In genomic region chr14:93516679-93517078, GRCm38 (mm10) we compare ENCODE assay signal across 27 mouse cellular contexts.
"Had no signal": no experiment of that assay in that cellular context is flagged by ENCODE, and none has a peak within 500 bp of the region (broad histone marks: within the 10 kb centered on the region; RNA-seq: fewer than 3 reads in every experiment).

No protein-coding gene starts in this region.

- H3K4me2 ChIP-seq: heart, embryonic 11.5 days; heart, embryonic 13.5 days; heart, embryonic 15.5 days; hindbrain, embryonic 13.5 days; hindbrain, embryonic 15.5 days; kidney, embryonic 15.5 days; limb, embryonic 13.5 days; limb, embryonic 15.5 days; liver, embryonic 12.5 days had no signal

- H3K9me3 ChIP-seq: heart, embryonic 13.5 days; heart, embryonic 15.5 days; hindbrain, embryonic 13.5 days; hindbrain, embryonic 15.5 days; kidney, embryonic 15.5 days; limb, embryonic 13.5 days; limb, embryonic 15.5 days; liver, embryonic 12.5 days had no signal

- H3K27ac ChIP-seq: heart, adult 2 months; heart, embryonic 13.5 days; heart, embryonic 15.5 days; hindbrain, embryonic 13.5 days; hindbrain, embryonic 15.5 days; hindbrain, postnatal 0 days; kidney, embryonic 15.5 days; kidney, postnatal 0 days; layer of hippocampus, adult 2 months; left cerebral cortex, adult 2 months; limb, embryonic 13.5 days; limb, embryonic 15.5 days; liver, embryonic 12.5 days; liver, embryonic 14.5 days had no signal

- H3K27me3 ChIP-seq: heart, embryonic 13.5 days; heart, embryonic 15.5 days; hindbrain, embryonic 13.5 days; hindbrain, embryonic 15.5 days; kidney, embryonic 15.5 days; limb, embryonic 13.5 days; limb, embryonic 15.5 days; liver, embryonic 12.5 days had no signal

- H3K36me3 ChIP-seq: heart, embryonic 13.5 days; heart, embryonic 15.5 days; hindbrain, embryonic 13.5 days; hindbrain, embryonic 15.5 days; kidney, embryonic 15.5 days; limb, embryonic 13.5 days; limb, embryonic 15.5 days; liver, embryonic 12.5 days had no signal

- H3K4me1 ChIP-seq: heart, embryonic 13.5 days; heart, embryonic 15.5 days; hindbrain, embryonic 13.5 days; hindbrain, embryonic 15.5 days; kidney, embryonic 15.5 days; limb, embryonic 13.5 days; limb, embryonic 15.5 days; liver, embryonic 12.5 days had no signal

- ATAC-seq: hindbrain, postnatal 0 days; intestine, embryonic 16.5 days; liver, embryonic 12.5 days had no signal

- DNase-seq: gastrocnemius, postnatal 14 days; gastrocnemius, postnatal 36 days; heart, adult 11 months; heart, adult 2 months; heart, postnatal 14 days; heart, postnatal 36 days; kidney, adult 11 months; kidney, adult 2 months; kidney, adult 9 months; kidney, postnatal 14 days; kidney, postnatal 36 days; left cerebral cortex, postnatal 4 days had no signal

- H3K9ac ChIP-seq: heart, embryonic 13.5 days; heart, embryonic 15.5 days; hindbrain, embryonic 13.5 days; hindbrain, embryonic 15.5 days; kidney, embryonic 15.5 days; limb, embryonic 13.5 days; limb, embryonic 15.5 days; liver, embryonic 12.5 days; liver, embryonic 14.5 days had no signal

- H3K4me3 ChIP-seq: heart, adult 2 months; heart, embryonic 13.5 days; heart, embryonic 15.5 days; hindbrain, embryonic 13.5 days; hindbrain, embryonic 15.5 days; kidney, embryonic 15.5 days; layer of hippocampus, adult 2 months; left cerebral cortex, adult 2 months; limb, embryonic 13.5 days; limb, embryonic 15.5 days; liver, embryonic 12.5 days had no signal
